Mouse (Mus musculus): ENCODE data around the gene Olfr6. TPM values are rescaled to one million over a fixed set of nuclear protein-coding genes. Genes with fewer than 3 reads are reported as not detected.

The Olfr6 gene
- polyA plus RNA-seq, 1 experiment, result 0.01 TPM

DNA sequence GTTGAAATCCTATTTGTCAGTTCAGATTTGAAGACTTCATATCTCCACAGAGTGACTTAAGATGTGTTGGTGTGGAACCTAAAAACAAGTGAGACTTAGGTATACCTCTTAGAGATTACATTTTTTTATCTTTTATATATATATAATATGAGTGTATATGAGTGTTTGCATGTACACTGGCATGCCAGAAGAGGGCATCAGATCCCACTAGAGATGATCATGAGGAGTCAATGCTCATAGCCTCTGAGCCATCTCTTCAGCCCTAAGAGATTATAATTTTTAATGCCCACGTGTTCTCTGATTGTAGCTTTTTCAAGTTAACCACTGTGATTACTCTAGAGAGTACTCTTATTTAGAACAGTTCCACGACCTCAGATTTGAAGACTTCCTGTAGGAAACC lies 56.1 kb downstream of the Olfr6 start, which contains the start of gene Olfr1532-ps1:
Gene Olfr1532-ps1 (plus strand): TSS at position 326 of the 400 bp plus-strand sequence.
- no peaks in the 10 kb centered on the region for H3K9me3 ChIP-seq (ENCODE audit: control insufficient read depth, low read length)
- no peaks in the 10 kb centered on the region for H3K27me3 ChIP-seq (ENCODE audit: control insufficient read depth)
- H3K36me3 ChIP-seq (ENCODE audit: control insufficient read depth), result no peaks in the 10 kb centered on the region
- no peak within 1 kb of the TSS for H3K4me3 ChIP-seq (replicated peaks)
- no peaks in the 10 kb centered on the region for H3K4me1 ChIP-seq (ENCODE audit: control insufficient read depth)
- TF ChIP-seq TAL1 (IDR thresholded peaks at IDR 0.05; ENCODE audit: low read length) (no peak), GATA1 (IDR thresholded peaks at IDR 0.05; ENCODE audit: low read length) (no peak)

Other genes with a start within 250 kb of the Olfr6 start
- not detected in 2 replicates for gene Olfr695, start 247.5 kb downstream of the Olfr6 start, polyA plus RNA-seq (2012)
- not detected in 2 replicates for gene Olfr697, start 221.5 kb downstream of the Olfr6 start, polyA plus RNA-seq (2012)
- not detected in 2 replicates for gene Olfr698, start 208.5 kb downstream of the Olfr6 start, polyA plus RNA-seq (2012)
- not detected in 2 replicates for gene Olfr699, start 170.7 kb downstream of the Olfr6 start, polyA plus RNA-seq (2012)
- gene Olfr700, start 155.1 kb downstream of the Olfr6 start, polyA plus RNA-seq (2012), result not detected in 2 replicates
- 0.01 TPM in 1 of 2 replicates, not detected in the other for gene Olfr701, start 149.8 kb downstream of the Olfr6 start, polyA plus RNA-seq (2012)
- gene Olfr702, start 130.0 kb downstream of the Olfr6 start, polyA plus RNA-seq (2012), result not detected in 2 replicates
- not detected in 2 replicates for gene Olfr703, start 120.6 kb downstream of the Olfr6 start, polyA plus RNA-seq (2012)
- gene Olfr704, start 100.8 kb downstream of the Olfr6 start, polyA plus RNA-seq (2012), result not detected in 2 replicates
- gene Olfr705, start 87.0 kb downstream of the Olfr6 start, polyA plus RNA-seq (2012), result 0.01 TPM in 1 of 2 replicates, not detected in the other
- gene Olfr706, start 75.8 kb downstream of the Olfr6 start, polyA plus RNA-seq (2012), result not detected in 2 replicates
- not detected in 2 replicates for gene Olfr707, start 62.7 kb downstream of the Olfr6 start, polyA plus RNA-seq (2012)
- 0.02 TPM in 1 of 2 replicates, not detected in the other for gene Olfr1532-ps1, start 55.9 kb downstream of the Olfr6 start, polyA plus RNA-seq (2012)
- not detected in 2 replicates for gene Olfr709-ps1, start 31.7 kb downstream of the Olfr6 start, polyA plus RNA-seq (2012)
- gene Olfr710, start 15.6 kb downstream of the Olfr6 start, polyA plus RNA-seq (2012), result not detected in 2 replicates
- gene Olfr711, start 11.5 kb upstream of the Olfr6 start, polyA plus RNA-seq (2012), result 0.02 TPM in 1 of 2 replicates, not detected in the other
- gene Olfr2, start 42.1 kb upstream of the Olfr6 start, polyA plus RNA-seq (2012), result not detected in 2 replicates
- not detected in 2 replicates for gene Olfr713, start 67.2 kb upstream of the Olfr6 start, polyA plus RNA-seq (2012)
- gene Olfr714, start 107.0 kb upstream of the Olfr6 start, polyA plus RNA-seq (2012), result not detected in 2 replicates
- not detected in 2 replicates for gene Olfr17, start 129.3 kb upstream of the Olfr6 start, polyA plus RNA-seq (2012)
- not detected in 2 replicates for gene Olfr715b, start 146.4 kb upstream of the Olfr6 start, polyA plus RNA-seq (2012)
- not detected in 2 replicates for gene Olfr715, start 167.1 kb upstream of the Olfr6 start, polyA plus RNA-seq (2012)
- gene Olfr716, start 174.4 kb upstream of the Olfr6 start, polyA plus RNA-seq (2012), result not detected in 2 replicates
- not detected in 2 replicates for gene Nlrp14, start 203.1 kb upstream of the Olfr6 start, polyA plus RNA-seq (2012)
- not detected in 2 replicates for gene Rbmxl2, start 245.5 kb upstream of the Olfr6 start, polyA plus RNA-seq (2012)

Measured in erythroblast, embryonic 14.5 days (primary cell).